Mouse (Mus musculus) layer of hippocampus, adult 8-10 months (tissue): ENCODE results near the gene Cfap46. TPM values are rescaled to one million over a fixed set of nuclear protein-coding genes. Genes with fewer than 3 reads are reported as not detected.

Experiments
- DNase-seq, 2 experiments: peaks; one replicate each; pipeline ENCODE4 v3.0.0; 2022; ENCODE audit warnings: low spot score in 2 of 2
- total RNA-seq, 4 experiments: library from RNA; stranded (reverse); gene quantifications; 2 replicates each; pipeline ENCODE4 v1.2.4; 2022

The Cfap46 gene
- 1 to 10 TPM; 3.7 to 4.5 (median 4.2) TPM for total RNA-seq

DNA sequence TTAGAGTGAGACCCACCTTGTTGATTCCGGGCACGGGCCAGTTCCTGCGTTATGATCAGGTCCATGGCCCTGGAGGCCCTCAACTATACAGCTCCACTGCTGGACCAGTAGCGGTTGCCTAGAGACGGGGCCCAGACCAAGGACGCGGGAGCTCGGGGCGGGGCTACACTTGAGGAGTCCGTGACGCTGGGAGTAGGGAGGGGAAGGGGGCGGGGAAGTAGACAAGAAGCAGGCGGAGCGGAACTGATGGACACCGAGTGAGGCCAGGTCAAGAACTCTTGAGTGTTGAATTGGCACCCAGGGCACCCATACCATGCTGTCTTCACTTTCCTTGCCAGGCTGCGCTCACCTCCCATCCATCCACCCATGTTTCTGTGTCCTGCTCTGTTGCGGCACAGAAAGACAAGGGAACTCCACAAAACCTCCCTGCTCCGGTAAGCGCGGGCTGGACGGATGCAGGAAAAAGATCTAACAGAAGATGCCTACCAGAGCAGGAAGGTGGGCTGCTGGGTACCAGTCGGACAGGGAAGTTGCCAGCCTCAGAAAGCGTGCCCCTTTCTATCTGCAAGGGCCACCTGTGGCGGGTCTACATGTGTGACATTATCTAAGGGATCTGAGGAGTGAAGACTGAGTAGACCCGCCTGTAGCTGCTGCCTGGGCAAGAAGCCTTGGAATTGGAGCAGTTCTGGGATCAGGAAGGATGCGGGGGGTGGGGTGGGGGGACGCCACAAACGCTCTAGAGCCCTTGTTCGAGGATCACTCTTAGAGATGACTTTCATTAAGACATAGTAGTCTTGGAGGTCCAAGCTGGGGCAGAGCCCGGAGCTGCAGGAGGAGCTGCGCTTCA is at the start of gene Cfap46:
Gene Cfap46 (minus strand): TSS at position 112 of the 847 bp plus-strand sequence.
- DNase-seq, result peak; percentile 72 to 77

DNA sequence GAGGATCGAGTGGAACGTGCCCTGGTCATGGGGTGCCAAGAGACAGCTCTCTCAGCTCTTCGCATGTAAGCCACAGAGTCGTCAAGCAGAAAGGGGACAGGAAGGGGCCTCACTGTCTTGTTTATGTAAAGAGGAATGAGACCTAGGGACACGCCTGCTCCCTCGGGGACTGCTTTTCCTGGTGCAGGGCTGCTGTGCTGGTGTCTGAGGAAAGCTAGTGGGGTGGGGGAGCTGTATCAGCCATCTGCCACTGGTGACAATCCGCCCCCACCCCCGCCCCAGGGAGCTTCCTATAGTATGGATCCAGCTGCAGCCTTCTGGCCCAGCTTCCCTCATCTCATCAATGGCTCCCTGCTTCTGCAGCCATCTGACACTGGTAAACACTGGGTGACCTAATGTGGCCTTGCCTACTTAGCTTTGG is 47.7 kb upstream of the Cfap46 start:
- no peak for DNase-seq

DNA sequence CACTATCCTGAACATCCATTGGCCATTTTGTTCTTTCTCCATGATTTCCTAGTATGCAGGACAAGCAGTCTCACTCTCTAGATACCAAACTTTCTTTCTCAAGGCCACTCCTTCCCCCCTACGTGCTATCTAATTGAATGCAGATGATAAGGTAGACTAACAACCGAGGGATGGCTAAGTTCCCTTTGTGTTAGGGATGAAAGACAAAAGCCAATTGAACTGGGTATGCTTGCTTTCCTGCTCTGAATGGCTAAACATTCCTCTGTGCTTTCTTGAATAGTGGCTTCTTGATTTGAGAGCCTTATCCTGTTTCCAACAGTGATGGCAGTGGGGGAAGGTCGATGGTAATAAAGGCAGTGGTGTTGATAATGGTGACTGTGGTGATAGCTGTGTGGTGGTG is 43.5 kb upstream of the Cfap46 start:
- DNase-seq, result no peak

DNA sequence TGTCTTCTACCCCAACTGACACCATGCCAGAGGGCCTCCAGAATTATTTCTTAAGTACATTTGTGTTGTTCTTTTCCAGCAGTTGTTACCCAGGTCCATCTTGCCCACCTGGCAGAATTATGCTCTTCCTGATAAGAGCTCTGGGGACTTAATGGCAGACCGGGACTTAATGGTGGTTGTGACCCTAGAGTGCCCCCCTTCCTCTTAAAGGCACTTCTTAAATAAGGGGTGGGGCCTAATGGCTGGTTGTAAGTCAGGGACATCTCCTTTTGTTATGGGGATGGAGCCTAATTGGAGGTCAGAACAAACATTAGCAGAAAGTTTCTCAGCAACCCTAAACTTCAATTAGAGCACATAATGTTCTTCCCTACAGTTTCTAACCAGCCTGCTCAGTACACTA is 42.0 kb upstream of the Cfap46 start:
- no peak for DNase-seq

DNA sequence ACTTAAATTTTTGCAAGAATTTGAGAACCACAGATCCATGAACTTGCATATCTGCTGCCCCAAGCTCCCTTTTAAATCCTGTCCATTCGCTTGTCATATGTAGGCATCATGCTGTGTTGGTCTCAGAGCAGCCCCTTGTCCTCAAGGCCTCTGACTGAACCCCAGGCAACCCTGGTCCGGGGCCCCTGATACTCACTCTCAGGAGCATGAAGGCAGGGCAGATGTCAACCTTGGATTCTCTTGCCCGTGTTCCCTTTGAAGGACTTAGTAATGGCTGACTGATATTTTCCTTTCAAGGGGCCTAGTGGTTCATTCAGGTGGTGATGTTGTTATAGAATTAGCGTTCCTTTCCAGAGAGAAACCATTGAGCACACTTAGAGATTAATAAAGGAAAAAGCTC is 40.4 kb upstream of the Cfap46 start:
- no peak for DNase-seq

DNA sequence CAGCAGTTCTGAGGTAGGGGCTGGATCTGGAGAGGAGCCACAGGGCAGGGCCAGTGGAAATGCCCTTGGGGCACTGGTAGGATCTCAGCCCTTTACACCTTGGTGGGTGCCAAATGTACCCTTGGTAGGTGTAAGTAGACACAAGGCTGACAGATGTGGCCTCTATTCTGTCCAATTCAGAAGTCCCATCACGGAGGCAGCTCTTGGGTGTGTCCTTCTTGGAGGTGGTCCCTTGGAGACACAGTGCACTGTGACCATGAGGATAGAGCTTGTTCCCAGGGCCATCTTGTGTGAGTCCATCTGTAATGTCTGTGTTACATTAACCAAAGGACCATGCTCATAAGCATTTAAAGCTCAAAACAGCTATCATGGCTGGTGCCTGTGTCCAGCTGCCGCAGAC is 37.6 kb upstream of the Cfap46 start:
- no peak for DNase-seq

DNA sequence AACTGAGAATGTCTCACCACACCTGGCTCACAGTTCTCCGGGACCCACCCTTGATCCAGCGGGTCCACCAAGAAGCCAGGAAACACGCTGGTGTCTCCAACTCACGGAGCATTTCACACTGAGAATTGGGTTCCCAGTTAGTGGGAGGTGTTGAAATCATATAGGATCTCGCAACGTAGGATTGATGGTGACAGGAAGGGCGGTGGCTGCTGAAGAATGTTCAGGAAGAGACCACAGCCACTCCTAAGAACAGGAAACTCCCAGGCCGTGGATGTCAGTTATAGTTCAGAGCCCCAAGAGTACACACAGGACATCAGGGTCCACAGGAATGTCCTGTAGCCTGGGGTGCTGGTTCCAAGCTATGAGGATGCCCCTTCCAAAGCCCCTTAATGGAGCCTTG is 34.2 kb upstream of the Cfap46 start:
- no peak for DNase-seq

DNA sequence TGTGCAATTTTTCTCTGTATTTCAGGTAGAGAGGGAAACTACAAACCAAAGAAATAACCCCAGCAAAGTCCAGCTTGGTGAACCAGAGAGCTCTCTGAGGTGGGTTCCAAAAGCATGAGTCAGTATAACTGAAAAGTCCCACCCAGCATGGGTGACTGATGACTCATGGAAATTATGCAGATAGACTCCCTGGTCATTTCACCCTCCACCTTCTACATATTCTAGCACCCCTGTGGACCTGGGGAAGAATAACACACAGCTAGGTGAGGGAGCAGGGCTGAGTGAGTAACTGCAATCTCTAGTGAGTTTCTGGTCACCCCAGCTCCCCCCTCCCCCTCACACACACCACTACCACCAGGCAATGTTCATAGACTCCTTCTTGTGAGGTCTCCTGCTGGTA is 28.2 kb upstream of the Cfap46 start:
- no peak for DNase-seq

DNA sequence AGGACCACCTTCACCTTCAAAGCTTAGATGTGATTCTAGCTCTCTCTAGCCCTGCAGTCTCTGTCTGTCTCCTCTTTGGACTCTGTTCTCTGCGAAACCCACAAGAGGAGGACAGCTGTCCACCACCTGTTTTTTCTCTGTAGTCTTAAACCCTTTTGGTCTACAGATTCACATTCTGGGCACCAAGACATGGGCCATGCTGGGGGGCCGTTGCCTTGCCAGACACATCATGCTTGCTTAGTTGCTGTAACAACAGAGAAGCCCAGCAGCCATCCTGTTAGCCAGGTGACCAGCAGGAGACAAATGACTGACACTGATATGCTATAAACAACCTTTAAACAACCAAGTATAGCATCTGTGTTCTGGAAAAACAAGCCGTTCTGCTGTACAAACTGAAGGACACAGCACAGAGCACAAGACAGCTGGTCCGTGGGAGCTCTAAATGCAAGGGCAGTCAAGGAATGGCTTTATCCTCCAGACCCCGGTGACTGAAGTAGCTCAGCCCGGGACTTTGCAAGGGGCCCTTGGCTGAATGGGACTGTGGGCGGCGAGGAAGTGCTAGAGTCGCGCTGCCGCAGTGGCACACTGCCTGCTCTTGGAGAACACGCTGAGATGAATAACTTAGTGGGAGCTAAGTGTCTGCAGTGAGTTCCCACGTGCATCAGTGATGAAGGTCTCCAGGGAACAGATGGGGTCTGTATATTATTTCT is 22.9 kb upstream of the Cfap46 start:
- peak in 1 of 2 experiments; percentile 57 for DNase-seq

DNA sequence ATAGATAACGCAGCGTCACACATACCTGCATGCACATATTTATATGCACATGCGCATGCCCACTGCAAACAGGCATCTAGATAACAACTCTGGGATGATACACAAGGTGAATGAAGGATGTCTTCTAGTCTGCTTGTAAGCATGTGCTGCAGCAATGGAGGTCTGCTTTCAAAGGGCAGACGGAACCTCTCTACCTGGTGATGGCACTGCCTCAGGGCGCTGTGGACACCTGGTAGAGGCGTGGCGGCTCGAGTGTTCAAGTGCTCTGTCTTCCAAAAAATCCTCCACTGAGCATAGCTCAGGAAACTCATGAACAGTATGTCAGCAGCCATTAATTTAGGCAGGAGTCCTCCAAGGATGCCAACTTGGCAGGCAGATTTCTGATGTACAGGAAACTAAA is 22.2 kb upstream of the Cfap46 start:
- no peak for DNase-seq

DNA sequence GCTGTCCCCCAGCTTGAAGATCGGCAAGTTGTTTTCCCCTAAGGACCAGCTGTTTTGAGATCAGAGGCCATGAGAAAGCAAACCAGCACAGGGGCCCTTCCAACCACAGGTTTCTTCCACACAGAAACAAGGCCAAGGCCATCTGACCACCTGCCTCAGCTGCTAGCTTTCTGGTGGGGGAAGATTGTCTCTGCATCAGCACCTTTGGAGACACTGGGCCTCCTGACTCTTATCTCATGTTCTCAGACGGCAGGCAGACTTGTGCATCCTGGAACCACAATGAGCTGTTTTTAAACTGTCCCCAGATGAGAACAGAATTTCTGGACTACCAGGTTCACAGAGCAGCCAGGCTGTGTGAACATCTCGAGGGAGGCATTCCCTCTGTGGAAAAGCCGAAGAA is 21.5 kb upstream of the Cfap46 start:
- no peak for DNase-seq

DNA sequence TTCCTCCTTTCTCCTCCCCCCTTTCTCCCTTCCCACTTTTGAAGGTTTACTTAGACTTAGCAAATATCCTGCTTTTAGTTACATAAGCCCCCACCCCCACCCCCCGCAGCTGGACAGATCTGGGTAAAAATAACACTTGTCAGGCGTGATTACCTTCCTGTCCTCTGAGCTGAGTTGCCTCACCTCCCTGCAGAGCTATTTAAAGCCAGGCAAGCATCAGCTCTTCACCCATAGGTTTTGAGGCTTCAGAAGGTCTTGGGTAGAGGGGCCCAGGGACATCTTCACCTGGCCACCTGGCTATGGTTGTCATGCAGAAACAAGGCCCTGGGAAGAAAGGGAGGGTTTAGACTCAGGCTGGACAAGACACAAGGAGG is 20.2 kb upstream of the Cfap46 start:
- DNase-seq, result no peak

DNA sequence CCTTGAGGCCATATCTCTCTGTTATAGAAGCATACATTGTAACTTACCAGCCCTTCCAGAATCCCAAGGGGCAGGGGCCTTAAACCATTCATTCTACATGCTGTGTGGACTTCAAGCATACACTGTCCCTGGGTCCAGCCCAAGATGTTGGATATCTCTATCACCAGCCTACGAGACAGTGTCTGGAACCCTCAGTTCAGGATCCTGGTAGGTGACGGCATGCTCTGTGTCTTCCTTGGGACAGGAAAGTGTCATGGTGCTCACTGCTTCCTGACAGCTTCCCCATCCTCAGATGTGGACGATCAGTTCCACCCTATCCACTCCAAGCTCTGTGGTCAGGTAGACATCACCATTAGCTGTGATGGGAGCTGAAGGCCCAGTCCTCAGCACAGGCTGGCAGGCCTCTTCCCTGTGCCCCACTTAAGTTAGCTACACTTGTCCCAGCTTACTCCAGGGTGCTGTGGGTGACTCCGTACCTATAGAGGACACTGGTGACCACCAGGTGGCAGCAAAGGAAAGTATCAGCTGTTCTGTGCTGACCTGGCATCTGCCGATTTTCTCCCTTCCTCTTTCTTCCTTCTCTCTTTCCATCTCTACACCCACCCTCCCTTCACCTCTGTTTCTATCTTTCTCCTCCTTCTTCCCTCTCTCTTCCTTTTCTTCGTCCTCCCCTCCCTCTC is 19.7 kb upstream of the Cfap46 start:
- peak; percentile 60 to 87 for DNase-seq

DNA sequence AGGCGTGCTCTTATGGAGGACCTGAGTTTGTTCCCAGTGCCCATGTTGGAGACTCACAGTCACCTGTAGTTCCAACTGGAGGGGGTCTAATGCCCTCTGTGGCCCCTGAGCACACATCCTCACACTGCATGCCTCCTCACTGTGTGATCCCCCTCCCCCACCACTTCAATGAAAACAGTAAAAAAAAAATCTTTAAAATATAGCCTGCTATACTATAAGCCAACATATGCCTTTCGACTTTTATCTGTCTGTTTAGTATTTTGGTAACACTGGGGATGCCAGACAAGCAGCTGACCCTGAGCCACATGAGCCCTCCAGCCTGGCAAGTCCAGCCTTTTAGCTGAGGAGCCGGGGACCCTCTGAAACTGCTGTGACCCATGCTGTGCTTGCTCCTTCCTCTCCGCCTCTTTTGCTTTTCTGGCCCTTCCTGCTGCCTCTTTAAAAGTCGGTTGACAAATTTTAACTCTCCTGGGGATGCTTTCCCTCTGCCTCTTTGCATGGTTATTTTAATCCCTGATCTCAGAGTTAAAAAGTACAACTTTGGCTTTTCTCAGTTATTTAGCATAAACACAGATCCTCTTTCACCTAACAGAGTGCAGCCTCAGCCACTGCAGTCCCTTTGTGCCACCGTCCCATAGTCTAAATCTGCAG is 18.2 kb upstream of the Cfap46 start:
- DNase-seq, result no peak

DNA sequence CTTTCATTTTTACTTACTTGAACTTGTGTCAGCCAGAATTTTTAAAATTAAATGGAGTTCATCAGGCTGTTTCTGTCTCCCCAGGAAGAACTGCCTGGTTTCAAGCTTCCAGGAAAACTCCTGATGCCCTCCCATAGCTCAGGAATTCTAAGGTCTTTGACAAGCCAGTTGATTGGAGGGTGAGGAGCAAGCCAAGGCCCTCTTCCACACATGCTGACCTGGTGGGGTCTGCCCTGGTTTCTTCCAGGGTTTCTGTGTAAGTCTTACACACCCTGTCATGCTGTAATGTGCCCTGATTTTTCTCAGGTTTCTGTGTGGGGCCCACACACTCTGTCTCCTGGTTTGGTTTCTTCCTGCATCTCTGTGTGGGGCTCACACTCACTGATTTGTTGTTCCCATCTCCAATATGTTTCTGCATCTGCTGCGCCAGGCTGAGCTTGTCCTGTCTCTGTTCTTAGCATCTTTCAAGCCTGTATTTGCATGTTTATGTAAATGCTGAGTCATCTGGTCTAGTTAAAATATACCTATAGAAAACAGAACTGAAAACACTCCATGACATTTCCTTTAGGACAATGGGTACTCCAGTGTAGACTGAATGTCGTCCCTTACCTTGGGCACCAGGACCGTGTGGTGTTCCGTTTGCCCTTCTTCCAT is 9.2 kb upstream of the Cfap46 start:
- DNase-seq, result peak; percentile 82 to 84

DNA sequence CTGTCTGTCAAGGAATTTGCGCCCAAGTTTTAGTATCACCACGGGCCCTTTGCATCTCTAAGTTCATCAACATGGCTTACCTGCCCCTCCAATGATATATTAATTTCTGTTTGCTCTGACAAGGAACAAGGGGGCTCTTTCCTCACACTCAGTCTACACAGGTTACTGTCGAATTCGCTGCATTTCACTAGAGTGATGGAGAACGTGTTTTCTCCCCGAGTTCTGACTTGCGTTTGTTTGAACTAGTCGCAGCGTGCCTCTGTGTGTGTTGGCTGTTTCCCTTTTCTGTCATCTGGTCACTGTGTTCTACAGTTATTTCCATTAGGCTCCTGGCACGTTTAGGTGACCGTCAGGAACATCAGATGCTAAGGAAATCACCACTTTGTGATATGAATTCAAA is 8.6 kb upstream of the Cfap46 start:
- DNase-seq, result no peak

DNA sequence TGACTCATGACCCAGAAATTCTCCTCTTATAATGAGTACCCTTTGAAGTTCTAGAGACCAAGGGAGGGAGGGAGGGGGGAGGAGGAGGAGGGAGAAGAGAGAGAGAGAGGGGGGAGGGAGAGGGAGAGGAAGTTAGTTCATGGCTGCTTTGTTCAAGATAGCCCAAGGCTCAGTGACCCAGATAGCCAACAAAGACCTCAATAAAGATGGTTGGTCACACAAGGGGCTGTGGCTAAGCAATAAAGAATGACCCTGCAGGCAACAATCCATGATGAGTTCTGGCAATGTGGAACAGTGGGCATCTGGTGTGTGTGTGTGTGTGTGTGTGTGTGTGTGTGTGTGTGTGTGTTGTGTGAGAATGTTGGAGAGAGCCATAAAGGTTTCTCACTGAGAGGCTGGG is 1.7 kb upstream of the Cfap46 start:
- DNase-seq, result no peak

DNA sequence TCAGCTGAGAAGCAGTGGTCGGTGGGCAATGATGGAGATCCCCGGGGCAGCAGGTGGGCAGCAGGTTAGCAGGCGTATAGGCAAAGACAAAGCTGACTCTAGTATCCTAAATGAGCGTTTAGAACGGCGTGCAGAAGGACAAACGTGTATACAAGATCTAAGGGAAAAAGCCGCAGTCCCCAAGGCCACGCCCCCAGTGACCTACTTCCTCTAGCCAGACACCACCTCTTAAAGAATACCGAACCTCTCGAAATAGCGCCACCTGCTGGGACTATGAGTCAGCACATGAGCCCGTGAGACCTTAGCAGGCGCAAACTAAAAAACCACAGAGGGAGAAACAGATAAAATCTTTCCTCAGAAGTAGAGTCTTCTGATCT is 924 bp upstream of the Cfap46 start:
- DNase-seq, result peak; percentile 89 to 95

DNA sequence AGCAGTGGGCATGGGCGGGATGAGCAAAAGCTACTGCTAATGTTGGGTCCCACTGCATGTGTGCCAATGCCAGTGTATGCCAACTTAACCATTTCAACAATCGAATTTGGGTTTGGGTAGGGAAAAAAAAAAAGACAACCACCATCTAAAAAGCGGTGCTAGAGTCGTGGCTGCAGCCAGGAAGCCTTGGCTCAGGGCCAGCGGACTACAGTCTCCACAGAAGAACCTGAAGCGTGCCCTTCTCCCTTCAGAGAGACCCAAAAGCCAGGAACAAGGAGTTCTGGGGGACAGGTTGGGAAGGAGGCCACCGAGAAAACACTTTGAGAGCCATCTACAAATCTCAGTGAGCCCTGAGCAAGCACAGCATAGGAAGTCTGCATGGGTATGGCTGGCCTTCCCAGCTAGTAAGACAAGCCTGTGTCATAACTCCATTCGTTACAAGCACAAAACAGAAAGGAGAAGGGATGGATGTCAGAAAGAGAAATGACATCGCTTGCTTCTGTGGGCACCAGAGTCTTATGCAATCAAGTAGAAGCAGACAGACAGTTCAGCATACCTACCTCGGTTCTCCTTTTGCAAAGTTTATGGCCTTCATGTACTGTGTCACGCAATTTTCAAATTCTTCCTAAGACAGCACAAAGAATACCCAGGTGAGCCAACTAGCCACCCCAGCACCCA is 1.6 kb downstream of the Cfap46 start:
- no peak for DNase-seq

DNA sequence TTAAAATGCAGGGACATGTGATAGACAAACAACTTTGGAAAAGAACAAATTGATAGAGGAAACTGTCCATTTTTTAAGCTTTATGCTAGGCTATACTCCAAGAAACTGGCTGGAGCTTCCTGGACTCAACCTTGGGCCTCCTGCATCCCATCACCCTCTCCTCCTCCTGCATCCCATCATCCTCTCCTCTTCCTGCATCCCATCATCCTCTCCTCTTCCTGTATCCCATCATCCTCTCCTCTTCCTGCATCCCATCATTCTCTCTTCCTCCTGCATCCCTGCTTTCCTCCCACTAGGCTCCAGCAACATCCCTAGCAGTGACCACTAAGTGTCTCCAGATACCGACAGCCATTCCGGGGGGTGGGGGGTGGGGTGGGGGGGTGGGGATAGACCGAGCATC is 7.2 kb downstream of the Cfap46 start:
- DNase-seq, result no peak

DNA sequence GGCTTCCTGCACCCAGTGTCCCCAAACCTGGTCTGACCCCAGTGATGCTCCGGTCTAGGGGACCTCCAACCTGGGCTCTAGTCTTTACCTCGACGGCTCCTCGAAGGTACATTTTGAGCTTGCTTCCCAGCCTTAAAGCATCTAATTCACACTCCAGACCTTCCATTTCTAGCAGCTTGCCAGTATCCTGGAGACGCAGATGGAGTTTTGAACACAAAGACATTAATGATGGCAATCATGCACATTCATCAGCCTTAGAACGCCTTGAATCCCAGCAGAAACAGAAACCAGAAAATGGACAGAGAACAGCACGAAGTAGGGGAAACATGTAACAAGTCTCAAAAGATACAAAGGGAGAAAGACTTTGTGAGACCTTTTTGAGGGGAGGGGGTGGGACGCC is 16.7 kb downstream of the Cfap46 start:
- DNase-seq, result peak in 1 of 2 experiments; percentile 31
